Mouse (Mus musculus): ENCODE results near the gene Disc1. TPM values are rescaled to one million over a fixed set of nuclear protein-coding genes. Genes with fewer than 3 reads are reported as not detected.

Disc1 gene
- total and polyA plus RNA-seq, 3 experiments = 1.1 to 2.3 (median 2.2) TPM

DNA sequence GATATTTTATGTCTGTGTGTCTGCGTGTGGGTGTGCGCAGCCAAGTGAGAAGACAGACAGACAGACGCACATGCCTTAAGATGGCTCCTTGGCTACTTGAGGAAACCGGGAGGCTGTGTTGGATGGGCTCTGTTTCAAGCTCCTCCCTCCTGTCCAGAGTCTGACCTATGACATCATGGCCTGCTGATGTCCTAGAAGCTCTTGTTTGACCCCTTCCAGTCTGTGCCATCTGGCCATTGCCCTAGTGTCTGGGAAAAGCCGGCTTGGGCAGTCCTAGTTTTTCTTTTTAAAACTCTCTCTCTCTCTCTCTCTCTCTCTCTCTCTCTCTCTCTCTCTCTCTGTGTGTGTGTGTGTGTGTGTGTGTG lies 103.6 kb downstream of the Disc1 start:
- TF ChIP-seq EP300 (IDR thresholded peaks at IDR 0.05; ENCODE audit: insufficient read depth, low read depth, low read length) = no peak
- no peak for TF ChIP-seq CTCF (IDR thresholded peaks at IDR 0.05)
- TF ChIP-seq POLR2A (IDR thresholded peaks at IDR 0.05; ENCODE audit: insufficient read depth, low read depth, low read length) = no peak
- no peak overlapping the region for H3K27ac ChIP-seq
- no peaks in the 10 kb centered on the region for H3K27me3 ChIP-seq (ENCODE audit: control insufficient read depth, insufficient read depth, low read length)
- H3K36me3 ChIP-seq (ENCODE audit: control insufficient read depth, insufficient read depth, low read length) = no peaks in the 10 kb centered on the region
- H3K9ac ChIP-seq (ENCODE audit: low read depth, low read length) = no peak overlapping the region
- H3K4me3 ChIP-seq = no peak overlapping the region
- no peaks in the 10 kb centered on the region for H3K4me1 ChIP-seq (ENCODE audit: control insufficient read depth, insufficient read depth, low read length)
- H3K79me2 ChIP-seq (replicated peaks; ENCODE audit: control insufficient read depth, insufficient read depth, low read length) = no peaks in the 10 kb centered on the region
- no peak for DNase-seq
- intact Hi-C loops (cut with DNase I) = no loop called here
- 62% methylated on average over 5 of the region's 5 CpGs for WGBS

GRCm38 (mm10) chr8:125159387-125159786 lies 105.4 kb downstream of the Disc1 start:
- DNase-seq = no peak
- Histone ChIP-seq H3K4me3 (no peak overlapping the region), H3K79me2 (replicated peaks; ENCODE audit: control insufficient read depth, insufficient read depth, low read length) (no peaks in the 10 kb centered on the region), H3K9ac (ENCODE audit: low read depth, low read length) (no peak overlapping the region), H3K27ac (no peak overlapping the region), H3K27me3 (ENCODE audit: control insufficient read depth, insufficient read depth, low read length) (no peaks in the 10 kb centered on the region), H3K36me3 (ENCODE audit: control insufficient read depth, insufficient read depth, low read length) (no peaks in the 10 kb centered on the region), H3K4me1 (ENCODE audit: control insufficient read depth, insufficient read depth, low read length) (no peaks in the 10 kb centered on the region)
- WGBS = 89% methylated on average over 12 of the region's 12 CpGs
- intact Hi-C loops (cut with DNase I) = no loop called here
- TF ChIP-seq CTCF (IDR thresholded peaks at IDR 0.05) (no peak), EP300 (IDR thresholded peaks at IDR 0.05; ENCODE audit: insufficient read depth, low read depth, low read length) (no peak), POLR2A (IDR thresholded peaks at IDR 0.05; ENCODE audit: insufficient read depth, low read depth, low read length) (no peak)

GRCm38 (mm10) chr8:125163491-125163890 lies 109.5 kb downstream of the Disc1 start:
- no peak for TF ChIP-seq CTCF (IDR thresholded peaks at IDR 0.05)
- TF ChIP-seq POLR2A (IDR thresholded peaks at IDR 0.05; ENCODE audit: insufficient read depth, low read depth, low read length) = no peak
- no peak for TF ChIP-seq EP300 (IDR thresholded peaks at IDR 0.05; ENCODE audit: insufficient read depth, low read depth, low read length)
- intact Hi-C loops (cut with DNase I) = loop anchor here (10.0 kb wide), 1 partner anchor 99 kb away; no protein-coding TSS in a partner anchor
- 88% methylated on average over 10 of the region's 10 CpGs for WGBS
- no peaks in the 10 kb centered on the region for H3K27me3 ChIP-seq (ENCODE audit: control insufficient read depth, insufficient read depth, low read length)
- H3K4me3 ChIP-seq = no peak overlapping the region
- no peak for DNase-seq
- no peak overlapping the region for H3K9ac ChIP-seq (ENCODE audit: low read depth, low read length)
- H3K79me2 ChIP-seq (replicated peaks; ENCODE audit: control insufficient read depth, insufficient read depth, low read length) = no peaks in the 10 kb centered on the region
- no peaks in the 10 kb centered on the region for H3K4me1 ChIP-seq (ENCODE audit: control insufficient read depth, insufficient read depth, low read length)
- no peaks in the 10 kb centered on the region for H3K36me3 ChIP-seq (ENCODE audit: control insufficient read depth, insufficient read depth, low read length)
- no peak overlapping the region for H3K27ac ChIP-seq

DNA sequence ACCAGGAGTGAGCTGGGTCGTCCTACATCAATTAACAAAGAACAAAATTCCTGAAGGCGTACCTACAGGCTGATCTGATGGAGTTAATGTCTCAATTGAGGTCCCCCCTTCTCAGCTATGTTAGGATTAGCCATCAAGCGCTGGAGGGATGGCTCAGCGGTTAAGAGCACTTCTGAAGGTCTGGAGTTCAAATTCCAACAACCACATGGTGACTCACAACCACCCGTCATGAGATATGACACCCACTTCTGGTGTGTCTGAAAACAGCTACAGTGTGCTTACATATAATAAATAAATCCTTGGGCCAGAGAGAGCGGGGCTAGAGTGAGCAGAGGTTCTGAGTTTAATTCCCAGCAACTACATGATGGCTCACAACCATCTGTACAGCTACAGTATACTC lies 109.9 kb downstream of the Disc1 start:
- TF ChIP-seq EP300 (IDR thresholded peaks at IDR 0.05; ENCODE audit: insufficient read depth, low read depth, low read length) (no peak), CTCF (IDR thresholded peaks at IDR 0.05) (no peak), POLR2A (IDR thresholded peaks at IDR 0.05; ENCODE audit: insufficient read depth, low read depth, low read length) (no peak)
- Histone ChIP-seq H3K4me3 (no peak overlapping the region), H3K27ac (no peak overlapping the region), H3K36me3 (ENCODE audit: control insufficient read depth, insufficient read depth, low read length) (no peaks in the 10 kb centered on the region), H3K79me2 (replicated peaks; ENCODE audit: control insufficient read depth, insufficient read depth, low read length) (no peaks in the 10 kb centered on the region), H3K4me1 (ENCODE audit: control insufficient read depth, insufficient read depth, low read length) (no peaks in the 10 kb centered on the region), H3K27me3 (ENCODE audit: control insufficient read depth, insufficient read depth, low read length) (no peaks in the 10 kb centered on the region), H3K9ac (ENCODE audit: low read depth, low read length) (no peak overlapping the region)
- WGBS = 94% methylated on average over 6 of the region's 6 CpGs
- DNase-seq = no peak
- intact Hi-C loops (cut with DNase I) = loop anchor here (2.0 to 10.0 kb wide), 2 partner anchors 37 to 99 kb away; no protein-coding TSS in a partner anchor

DNA sequence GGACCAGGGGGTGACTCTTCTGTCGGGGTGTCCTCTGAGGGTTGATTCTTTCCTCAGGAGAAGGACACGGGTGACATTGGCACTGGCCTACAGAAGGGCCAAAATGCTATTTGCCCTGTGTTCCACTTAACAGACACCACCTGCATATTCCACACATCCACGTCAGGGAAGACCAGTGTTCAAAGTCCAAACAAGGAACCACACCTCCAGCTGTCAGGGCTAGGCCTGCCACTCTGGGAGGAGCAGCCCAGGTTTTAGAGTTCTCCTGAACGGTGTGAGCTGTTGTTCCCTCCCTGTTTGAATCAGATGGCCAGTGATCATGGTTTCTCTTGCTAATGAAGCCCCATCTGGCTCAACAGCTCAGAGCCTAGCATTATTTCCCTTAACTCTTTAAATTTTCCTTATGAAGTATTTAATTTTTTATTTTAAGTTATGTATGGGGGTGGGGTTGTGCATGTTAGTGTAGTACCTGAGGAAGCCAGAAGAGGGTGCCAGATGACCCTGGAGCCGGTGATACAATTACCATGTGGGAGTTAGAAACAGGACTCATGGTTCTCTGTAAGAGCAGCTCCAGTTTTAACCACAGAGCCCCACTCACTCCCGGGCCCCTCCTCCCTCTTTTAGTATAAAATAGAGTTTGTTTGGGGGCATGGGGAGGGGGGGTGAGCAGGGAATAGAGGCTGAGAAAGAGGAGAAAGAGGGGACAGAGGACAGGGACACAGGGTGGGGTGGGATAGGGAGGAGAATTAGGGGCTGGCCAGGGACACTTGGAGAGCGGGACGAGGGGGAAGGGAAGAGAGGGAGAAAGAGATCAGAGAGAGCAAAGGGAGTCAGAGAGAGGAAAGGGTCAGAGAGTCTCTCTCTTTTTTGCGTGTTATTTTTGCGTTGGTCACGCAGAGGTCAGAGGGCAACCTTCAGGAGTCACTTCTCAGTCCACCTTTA lies 111.8 kb downstream of the Disc1 start:
- no peak overlapping the region for H3K4me3 ChIP-seq
- TF ChIP-seq POLR2A (IDR thresholded peaks at IDR 0.05; ENCODE audit: insufficient read depth, low read depth, low read length) = no peak
- TF ChIP-seq CTCF (IDR thresholded peaks at IDR 0.05) = peak; percentile 86
- TF ChIP-seq EP300 (IDR thresholded peaks at IDR 0.05; ENCODE audit: insufficient read depth, low read depth, low read length) = peak; percentile 62; the same call in 1 of the 2 replicates
- H3K27me3 ChIP-seq (ENCODE audit: control insufficient read depth, insufficient read depth, low read length) = no peaks in the 10 kb centered on the region
- H3K27ac ChIP-seq = no peak overlapping the region
- no peaks in the 10 kb centered on the region for H3K36me3 ChIP-seq (ENCODE audit: control insufficient read depth, insufficient read depth, low read length)
- H3K79me2 ChIP-seq (replicated peaks; ENCODE audit: control insufficient read depth, insufficient read depth, low read length) = no peaks in the 10 kb centered on the region
- WGBS = 76% methylated on average over 11 of the region's 11 CpGs
- no peaks in the 10 kb centered on the region for H3K4me1 ChIP-seq (ENCODE audit: control insufficient read depth, insufficient read depth, low read length)
- peak; percentile 42 to 67 for DNase-seq
- H3K9ac ChIP-seq (ENCODE audit: low read depth, low read length) = no peak overlapping the region
- intact Hi-C loops (cut with DNase I) = loop anchor here (2.0 to 10.0 kb wide), 4 partner anchors 39 to 707 kb away; partner anchors contain the start of gene Sipa1l2

DNA sequence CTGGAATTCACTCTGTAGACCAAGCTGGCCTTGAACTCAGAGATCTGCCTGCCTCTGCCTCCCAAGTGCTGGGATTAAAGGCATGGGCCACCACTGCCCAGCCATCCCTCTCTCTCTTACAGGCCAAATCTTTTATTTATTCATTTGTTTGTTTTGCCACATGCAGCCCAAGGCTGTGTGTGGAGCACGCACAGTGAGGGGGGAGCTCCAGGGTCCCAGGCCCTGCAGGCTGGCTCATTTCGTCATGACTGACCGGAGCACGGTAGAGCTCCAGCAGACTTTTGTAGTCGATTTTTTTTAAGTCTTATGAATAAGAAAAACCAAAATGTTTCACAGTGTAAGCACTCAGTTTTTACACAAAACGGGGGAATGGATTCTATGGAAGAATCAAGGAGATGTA lies 112.5 kb downstream of the Disc1 start:
- intact Hi-C loops (cut with DNase I) = loop anchor here (5.0 to 10.0 kb wide), 3 partner anchors 102 to 706 kb away; partner anchors contain the start of gene Sipa1l2
- H3K36me3 ChIP-seq (ENCODE audit: control insufficient read depth, insufficient read depth, low read length) = no peaks in the 10 kb centered on the region

More for the DNA sequence above, 112.5 kb downstream of the Disc1 start:
- Histone ChIP-seq H3K27me3 (ENCODE audit: control insufficient read depth, insufficient read depth, low read length) (no peaks in the 10 kb centered on the region), H3K4me1 (ENCODE audit: control insufficient read depth, insufficient read depth, low read length) (no peaks in the 10 kb centered on the region), H3K4me3 (no peak overlapping the region), H3K79me2 (replicated peaks; ENCODE audit: control insufficient read depth, insufficient read depth, low read length) (no peaks in the 10 kb centered on the region), H3K9ac (ENCODE audit: low read depth, low read length) (no peak overlapping the region), H3K27ac (no peak overlapping the region)
- TF ChIP-seq POLR2A (IDR thresholded peaks at IDR 0.05; ENCODE audit: insufficient read depth, low read depth, low read length) = no peak
- no peak for TF ChIP-seq EP300 (IDR thresholded peaks at IDR 0.05; ENCODE audit: insufficient read depth, low read depth, low read length)
- no peak for TF ChIP-seq CTCF (IDR thresholded peaks at IDR 0.05)
- WGBS = 92% methylated on average over 6 of the region's 6 CpGs
- no peak for DNase-seq

Measured in heart, adult 2 months (tissue).